Mouse (Mus musculus): ENCODE measurements around the gene Hsf5. TPM values are rescaled to one million over a fixed set of nuclear protein-coding genes. Genes with fewer than 3 reads are reported as not detected.

Gene Hsf5
- polyA plus RNA-seq, 1 experiment from 2014 or later: not detected

DNA sequence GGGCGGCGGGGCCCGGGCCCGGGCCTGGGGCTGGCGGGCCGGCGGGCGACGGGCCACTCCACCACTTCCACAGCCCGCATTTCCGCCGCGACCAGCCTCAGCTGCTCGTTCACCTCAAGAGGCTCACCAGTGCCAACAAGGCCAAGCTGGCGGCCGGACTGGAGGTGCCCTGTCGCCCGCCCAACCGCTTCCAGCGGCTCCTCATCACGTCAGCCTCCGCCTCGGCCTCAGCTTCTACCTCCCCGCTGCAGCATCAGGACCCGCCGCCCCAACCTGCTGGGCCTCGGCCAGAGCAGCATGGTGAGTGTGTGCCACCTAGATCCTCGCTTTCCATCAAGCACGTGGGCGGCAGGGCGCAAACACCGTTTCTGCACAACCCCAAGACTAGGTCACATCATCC, 642 bp downstream of the Hsf5 start:
- no peaks in the 10 kb centered on the region for H3K27me3 ChIP-seq (replicated peaks; ENCODE audit: control insufficient read depth, insufficient read depth, low read length)
- 96% methylated on average over 31 of the region's 32 CpGs for WGBS
- H3K9ac ChIP-seq (ENCODE audit: low read depth, low read length): no peak overlapping the region
- H3K4me2 ChIP-seq (replicated peaks; ENCODE audit: low read depth): no peak overlapping the region
- H3K36me3 ChIP-seq (ENCODE audit: control insufficient read depth, insufficient read depth): peaks cover 60% of the 10 kb centered on the region
- 0 out of 2 replicates have a peak, but pooled peaks have one; percentile 28 for ATAC-seq
- TF ChIP-seq CTCF (IDR thresholded peaks at IDR 0.05; ENCODE audit: low read depth): no peak
- H3K4me1 ChIP-seq (replicated peaks; ENCODE audit: control insufficient read depth, insufficient read depth, low read length): no peaks in the 10 kb centered on the region
- H3K4me3 ChIP-seq (ENCODE audit: low read depth, low read length): no peak overlapping the region
- no peaks in the 10 kb centered on the region for H3K9me3 ChIP-seq (ENCODE audit: control insufficient read depth)
- no peak overlapping the region; the same call in 1 of the 2 replicates for H3K27ac ChIP-seq (ENCODE audit: low read depth, low read length)

GRCm38 (mm10) chr11:87623160-87623559, 6.2 kb downstream of the Hsf5 start:
- H3K36me3 ChIP-seq (ENCODE audit: control insufficient read depth, insufficient read depth): peaks cover 19% of the 10 kb centered on the region
- H3K27ac ChIP-seq (ENCODE audit: low read depth, low read length): no peak overlapping the region
- no peak overlapping the region for H3K4me2 ChIP-seq (replicated peaks; ENCODE audit: low read depth)
- H3K4me1 ChIP-seq (replicated peaks; ENCODE audit: control insufficient read depth, insufficient read depth, low read length): no peaks in the 10 kb centered on the region
- H3K9me3 ChIP-seq (ENCODE audit: control insufficient read depth): no peaks in the 10 kb centered on the region
- H3K4me3 ChIP-seq (ENCODE audit: low read depth, low read length): no peak overlapping the region
- H3K27me3 ChIP-seq (replicated peaks; ENCODE audit: control insufficient read depth, insufficient read depth, low read length): no peaks in the 10 kb centered on the region
- WGBS: 61% methylated on average over 4 of the region's 4 CpGs
- TF ChIP-seq CTCF (IDR thresholded peaks at IDR 0.05; ENCODE audit: low read depth): no peak
- ATAC-seq: no peak
- no peak overlapping the region for H3K9ac ChIP-seq (ENCODE audit: low read depth, low read length)

- H3K27ac ChIP-seq (ENCODE audit: low read depth, low read length): no peak overlapping the region
- H3K4me1 ChIP-seq (replicated peaks; ENCODE audit: control insufficient read depth, insufficient read depth, low read length): no peaks in the 10 kb centered on the region
- 18% methylated on average over 10 of the region's 10 CpGs for WGBS
- H3K36me3 ChIP-seq (ENCODE audit: control insufficient read depth, insufficient read depth): no peaks in the 10 kb centered on the region
- TF ChIP-seq CTCF (IDR thresholded peaks at IDR 0.05; ENCODE audit: low read depth): peak; percentile 85
- H3K27me3 ChIP-seq (replicated peaks; ENCODE audit: control insufficient read depth, insufficient read depth, low read length): no peaks in the 10 kb centered on the region
- ATAC-seq: no peak
- no peak overlapping the region for H3K4me2 ChIP-seq (replicated peaks; ENCODE audit: low read depth)
- H3K4me3 ChIP-seq (ENCODE audit: low read depth, low read length): no peak overlapping the region
- peak overlapping the region; percentile 7; the same call in 1 of the 2 replicates for H3K9ac ChIP-seq (ENCODE audit: low read depth, low read length)
- H3K9me3 ChIP-seq (ENCODE audit: control insufficient read depth): no peaks in the 10 kb centered on the region
Measured at GRCm38 (mm10) chr11:87629859-87630258, 12.9 kb downstream of the Hsf5 start.

GRCm38 (mm10) chr11:87638793-87639192, 21.8 kb downstream of the Hsf5 start:
- TF ChIP-seq CTCF (IDR thresholded peaks at IDR 0.05; ENCODE audit: low read depth): no peak
- WGBS: 20% methylated on average over 2 of the region's 2 CpGs
- ATAC-seq: peak; percentile 22; the same call in 1 of the 2 replicates
- H3K27me3 ChIP-seq (replicated peaks; ENCODE audit: control insufficient read depth, insufficient read depth, low read length): no peaks in the 10 kb centered on the region
- H3K4me1 ChIP-seq (replicated peaks; ENCODE audit: control insufficient read depth, insufficient read depth, low read length): no peaks in the 10 kb centered on the region
- no peaks in the 10 kb centered on the region for H3K9me3 ChIP-seq (ENCODE audit: control insufficient read depth)
- H3K4me2 ChIP-seq (replicated peaks; ENCODE audit: low read depth): peak overlapping the region; percentile 75
- H3K36me3 ChIP-seq (ENCODE audit: control insufficient read depth, insufficient read depth): no peaks in the 10 kb centered on the region
- peak overlapping the region; percentile 43 for H3K9ac ChIP-seq (ENCODE audit: low read depth, low read length)
- H3K4me3 ChIP-seq (ENCODE audit: low read depth, low read length): peak overlapping the region; percentile 38
- H3K27ac ChIP-seq (ENCODE audit: low read depth, low read length): no peak overlapping the region

- ATAC-seq: peak; percentile 93
- peak overlapping the region; percentile 38 for H3K4me3 ChIP-seq (ENCODE audit: low read depth, low read length)
Measured at GRCm38 (mm10) chr11:87639206-87639605, 22.2 kb downstream of the Hsf5 start.

DNA sequence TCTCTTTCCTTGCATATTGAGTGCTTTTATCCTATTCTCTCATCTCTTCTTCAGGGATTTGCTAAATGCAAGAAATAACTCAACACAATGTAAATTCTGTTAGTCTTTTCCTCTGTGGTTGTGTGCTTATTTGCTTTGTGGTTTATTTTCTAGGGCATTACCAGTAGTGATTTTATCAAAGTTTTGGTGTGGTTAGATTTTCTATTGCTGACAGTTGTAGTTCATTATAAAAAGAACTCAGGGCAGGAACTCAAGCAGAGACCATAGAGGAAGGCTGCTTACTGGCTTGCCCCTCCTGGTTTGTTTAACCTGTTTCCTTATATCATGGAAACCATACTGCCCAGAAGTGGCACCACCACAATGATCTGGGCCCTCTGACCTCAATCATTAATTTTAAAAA, 25.9 kb downstream of the Hsf5 start:
- no peak for ATAC-seq
- Histone ChIP-seq H3K27ac (ENCODE audit: low read depth, low read length) (no peak overlapping the region), H3K36me3 (ENCODE audit: control insufficient read depth, insufficient read depth) (no peaks in the 10 kb centered on the region), H3K4me1 (replicated peaks; ENCODE audit: control insufficient read depth, insufficient read depth, low read length) (no peaks in the 10 kb centered on the region), H3K27me3 (replicated peaks; ENCODE audit: control insufficient read depth, insufficient read depth, low read length) (no peaks in the 10 kb centered on the region), H3K9ac (ENCODE audit: low read depth, low read length) (no peak overlapping the region), H3K9me3 (ENCODE audit: control insufficient read depth) (no peaks in the 10 kb centered on the region), H3K4me2 (replicated peaks; ENCODE audit: low read depth) (no peak overlapping the region), H3K4me3 (ENCODE audit: low read depth, low read length) (no peak overlapping the region)
- TF ChIP-seq CTCF (IDR thresholded peaks at IDR 0.05; ENCODE audit: low read depth): no peak

More at GRCm38 (mm10) chr11:87639206-87639605, 22.2 kb downstream of the Hsf5 start:
- Histone ChIP-seq H3K27ac (ENCODE audit: low read depth, low read length) (no peak overlapping the region), H3K9ac (ENCODE audit: low read depth, low read length) (peak overlapping the region; percentile 43), H3K9me3 (ENCODE audit: control insufficient read depth) (no peaks in the 10 kb centered on the region), H3K36me3 (ENCODE audit: control insufficient read depth, insufficient read depth) (no peaks in the 10 kb centered on the region), H3K4me1 (replicated peaks; ENCODE audit: control insufficient read depth, insufficient read depth, low read length) (no peaks in the 10 kb centered on the region), H3K27me3 (replicated peaks; ENCODE audit: control insufficient read depth, insufficient read depth, low read length) (no peaks in the 10 kb centered on the region), H3K4me2 (replicated peaks; ENCODE audit: low read depth) (peak overlapping the region; percentile 75)
- no peak for TF ChIP-seq CTCF (IDR thresholded peaks at IDR 0.05; ENCODE audit: low read depth)
- WGBS: under 1% methylated on average over 29 of the region's 29 CpGs

DNA sequence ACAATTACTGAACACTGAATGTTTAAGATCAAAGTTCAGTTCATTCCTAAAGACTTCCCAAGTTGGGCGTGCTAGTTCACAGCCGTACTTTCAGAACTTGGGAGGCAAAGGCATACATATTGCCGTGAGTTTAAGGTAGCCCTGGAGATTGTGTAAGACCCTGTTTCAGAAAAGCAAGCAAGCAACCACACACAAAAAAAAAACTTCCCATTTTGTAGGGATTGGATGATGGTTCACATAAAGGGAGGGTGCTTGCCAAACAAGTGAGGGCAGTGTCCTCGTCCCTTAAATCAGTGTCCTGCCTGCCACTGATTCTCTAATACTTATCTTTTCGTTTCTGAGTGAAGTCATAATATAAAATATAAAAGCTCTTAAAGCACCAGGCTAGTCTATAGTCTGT, 37.7 kb downstream of the Hsf5 start:
- Histone ChIP-seq H3K4me2 (replicated peaks; ENCODE audit: low read depth) (no peak overlapping the region), H3K27me3 (replicated peaks; ENCODE audit: control insufficient read depth, insufficient read depth, low read length) (no peaks in the 10 kb centered on the region), H3K27ac (ENCODE audit: low read depth, low read length) (no peak overlapping the region), H3K4me3 (ENCODE audit: low read depth, low read length) (no peak overlapping the region), H3K9me3 (ENCODE audit: control insufficient read depth) (no peaks in the 10 kb centered on the region), H3K4me1 (replicated peaks; ENCODE audit: control insufficient read depth, insufficient read depth, low read length) (no peaks in the 10 kb centered on the region), H3K36me3 (ENCODE audit: control insufficient read depth, insufficient read depth) (no peaks in the 10 kb centered on the region), H3K9ac (ENCODE audit: low read depth, low read length) (no peak overlapping the region)
- no peak for ATAC-seq
- 32% methylated on average over 5 of the region's 5 CpGs for WGBS
- no peak for TF ChIP-seq CTCF (IDR thresholded peaks at IDR 0.05; ENCODE audit: low read depth)
